Mouse (Mus musculus) adrenal gland, postnatal 10 days (tissue): ENCODE measurements around the gene Cmklr1. TPM values are rescaled to one million over a fixed set of nuclear protein-coding genes. Genes with fewer than 3 reads are reported as not detected.
"Not testable (repeated sequence)": the region's sequence is repeated elsewhere in the genome, so short reads cannot be mapped to it uniquely, and the experiment has no call there.

Experiments used
- DNase-seq: peaks from one replicate; pipeline ENCODE4 v3.0.0; 2021; ENCODE audit warnings: mixed read lengths
- total RNA-seq, 2 experiments: library from RNA; stranded (reverse); gene quantifications; 2 replicates each; pipeline ENCODE4 v1.2.3; 2021

Cmklr1 gene
- total RNA-seq, 2 experiments from 2014 or later = 9.7 to 11.7 TPM

DNA sequence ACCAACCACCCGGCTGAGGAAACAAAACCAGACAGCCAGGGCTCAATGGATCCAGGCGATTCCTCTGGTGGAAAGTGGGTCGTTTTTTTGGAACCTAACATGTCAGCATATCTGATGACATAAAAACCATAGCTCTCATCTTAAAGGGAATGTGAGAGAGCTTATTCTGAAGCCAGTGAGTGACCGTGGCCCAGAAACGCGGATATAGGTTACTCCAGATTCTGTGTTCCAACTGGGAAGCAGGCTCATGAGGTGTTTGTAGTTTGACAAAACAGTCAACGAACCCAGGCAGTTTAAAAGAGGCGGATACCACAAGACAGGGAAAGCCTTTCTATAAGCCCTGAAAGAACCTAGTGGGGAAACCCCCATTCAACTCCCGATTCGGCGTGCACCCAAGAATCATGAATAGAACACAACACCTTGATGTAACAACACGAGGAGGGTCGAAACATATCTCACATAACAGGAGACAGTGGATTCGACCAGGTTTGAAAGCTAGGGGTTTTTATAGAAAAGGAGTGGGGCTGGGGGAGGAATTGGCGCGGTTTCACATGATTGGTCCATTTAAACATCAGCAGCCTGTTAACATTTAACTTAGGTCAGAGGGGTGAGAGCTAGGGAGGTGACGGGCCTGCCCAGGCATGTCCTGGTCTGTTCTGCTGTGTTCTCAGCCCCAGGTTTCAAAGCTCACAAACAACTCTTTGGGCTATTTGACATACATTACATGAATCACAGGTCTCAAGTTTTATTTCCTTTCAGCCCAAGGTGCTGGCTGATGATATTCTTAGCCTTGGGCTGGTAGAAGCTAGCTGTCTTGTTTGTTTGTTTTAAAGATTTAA lies 64.4 kb downstream of the Cmklr1 start:
- DNase-seq = not testable (repeated sequence)

DNA sequence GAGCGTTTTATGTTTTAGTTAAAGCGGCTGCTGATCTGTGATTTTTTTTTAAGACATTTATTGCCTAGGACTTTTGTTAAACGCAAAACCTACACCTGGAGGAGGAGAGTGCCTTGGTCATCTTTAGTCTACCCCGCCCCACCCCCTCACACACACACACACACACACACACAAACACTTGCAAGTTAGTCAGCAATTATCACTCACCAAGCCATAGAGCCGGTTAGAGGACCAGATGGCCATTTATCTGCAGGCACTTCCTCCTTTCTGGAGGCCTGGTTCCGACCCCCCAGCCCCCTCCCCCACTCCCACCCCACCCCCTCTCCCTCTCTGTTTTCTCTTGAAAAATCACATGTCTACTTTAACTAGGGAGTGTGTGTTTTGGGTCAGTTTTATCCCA lies 65.8 kb downstream of the Cmklr1 start:
- DNase-seq = no peak

DNA sequence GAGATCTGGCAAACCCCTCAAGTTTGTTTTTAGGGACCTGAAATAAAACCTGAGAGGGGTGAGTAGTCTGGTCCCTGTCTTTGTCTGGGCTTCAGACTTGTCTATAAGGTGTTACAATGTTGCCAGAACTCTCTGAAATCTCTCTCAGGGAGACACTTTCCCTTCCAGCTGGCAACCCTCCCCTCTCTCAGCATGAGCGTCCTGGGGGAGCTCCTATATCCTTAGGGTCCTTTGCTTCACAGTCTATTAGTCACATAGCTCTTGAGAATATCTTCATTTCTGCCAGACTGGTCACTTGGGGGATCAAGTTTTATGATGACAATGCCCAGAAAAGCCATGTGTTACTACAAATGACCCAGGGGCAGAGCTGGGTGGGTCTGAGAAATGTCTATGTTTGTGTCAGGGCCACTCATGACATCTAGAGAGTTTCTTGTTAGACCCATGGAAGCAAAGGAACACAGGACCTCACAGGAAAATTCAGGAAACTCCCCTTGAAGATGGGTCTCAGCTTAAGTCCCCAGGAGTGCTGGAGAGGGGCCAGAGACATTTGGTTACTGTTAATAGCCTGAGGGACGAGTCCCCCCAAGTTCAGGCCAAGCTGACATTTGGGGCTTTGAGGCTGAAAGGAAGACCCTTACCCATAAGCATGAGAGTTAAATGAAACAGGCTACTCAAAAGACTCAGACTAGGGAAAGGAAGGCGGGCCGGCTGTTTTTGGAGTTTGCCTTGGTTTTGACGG lies 66.6 kb downstream of the Cmklr1 start:
- no peak for DNase-seq

- DNase-seq = no peak
Observed at GRCm38 (mm10) chr5:113580801-113581200, 69.4 kb downstream of the Cmklr1 start.

DNA sequence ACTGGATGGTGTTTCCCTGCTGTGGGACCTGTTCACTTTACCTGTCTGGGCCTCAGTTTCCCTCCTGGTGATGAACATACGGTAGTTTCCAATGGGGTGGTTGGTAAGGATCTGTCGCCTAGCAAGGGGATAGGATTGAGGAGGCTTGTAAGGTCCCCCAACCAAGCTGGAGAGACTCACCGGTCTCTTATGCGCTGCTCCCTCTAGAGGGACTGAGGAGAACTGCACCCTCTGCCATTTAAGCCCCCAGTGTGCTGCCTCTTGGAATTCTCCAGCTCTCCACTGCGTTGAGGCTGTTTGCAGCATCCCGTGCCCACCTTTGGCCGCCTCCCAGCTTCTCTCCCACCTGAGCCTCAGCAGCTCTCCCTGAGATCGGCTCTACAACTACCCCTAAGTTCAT lies 70.0 kb downstream of the Cmklr1 start:
- DNase-seq = no peak

GRCm38 (mm10) chr5:113579128-113579527 lies 71.1 kb downstream of the Cmklr1 start:
- no peak for DNase-seq

DNA sequence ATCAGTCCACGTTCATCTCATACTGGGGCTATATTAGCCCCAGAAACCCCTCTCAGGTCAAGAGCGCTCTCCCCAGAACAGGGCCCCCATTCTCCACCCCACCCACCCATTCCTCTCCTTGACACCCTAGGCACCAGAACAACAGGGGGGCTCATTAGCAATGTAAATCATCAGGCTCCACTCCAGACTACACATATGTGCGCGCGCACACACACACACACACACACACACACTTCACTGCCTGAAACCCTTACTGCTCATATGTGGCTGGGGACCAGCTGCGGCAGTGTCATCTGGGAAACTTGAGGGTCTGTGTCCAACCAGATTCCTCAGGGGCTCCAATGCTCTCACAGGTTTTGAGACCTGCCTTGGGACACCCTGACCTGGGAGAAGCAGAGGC lies 71.8 kb downstream of the Cmklr1 start:
- DNase-seq = no peak

- DNase-seq = no peak
Observed at GRCm38 (mm10) chr5:113577555-113577954, 72.7 kb downstream of the Cmklr1 start.

DNA sequence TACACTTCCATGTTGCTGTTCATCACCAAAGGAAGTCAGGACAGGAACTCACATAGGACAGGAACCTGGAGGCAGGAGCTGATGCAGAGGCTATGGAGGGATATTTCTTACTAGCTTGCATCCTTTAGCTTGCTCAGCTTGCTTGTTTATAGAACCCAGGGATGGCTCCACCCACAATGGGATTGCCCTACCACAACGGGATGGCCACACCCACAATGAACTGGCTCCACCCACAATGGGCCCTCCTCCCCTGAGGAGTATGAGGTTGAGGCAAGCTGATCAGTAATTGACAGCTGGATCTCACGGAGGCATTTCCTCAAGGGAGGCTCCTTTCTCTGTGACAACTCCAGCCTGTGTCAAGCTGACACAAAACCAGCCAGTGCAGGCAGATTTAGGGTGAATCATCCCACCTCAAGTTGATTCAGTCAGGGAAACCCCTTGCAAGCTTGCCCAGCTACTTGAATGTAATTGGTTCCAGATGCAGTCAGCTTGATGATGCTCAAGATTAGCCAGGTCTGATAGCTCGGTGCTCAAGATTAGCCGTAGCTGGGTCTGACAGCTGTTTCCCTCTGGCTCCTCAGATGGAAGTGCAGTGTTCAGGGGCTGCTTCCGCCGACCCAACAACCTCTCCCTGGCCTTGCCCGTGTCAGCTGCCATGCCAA lies 80.0 kb downstream of the Cmklr1 start:
- DNase-seq = no peak

- no peak for DNase-seq
Observed at GRCm38 (mm10) chr5:113565858-113566257, 84.4 kb downstream of the Cmklr1 start.

DNA sequence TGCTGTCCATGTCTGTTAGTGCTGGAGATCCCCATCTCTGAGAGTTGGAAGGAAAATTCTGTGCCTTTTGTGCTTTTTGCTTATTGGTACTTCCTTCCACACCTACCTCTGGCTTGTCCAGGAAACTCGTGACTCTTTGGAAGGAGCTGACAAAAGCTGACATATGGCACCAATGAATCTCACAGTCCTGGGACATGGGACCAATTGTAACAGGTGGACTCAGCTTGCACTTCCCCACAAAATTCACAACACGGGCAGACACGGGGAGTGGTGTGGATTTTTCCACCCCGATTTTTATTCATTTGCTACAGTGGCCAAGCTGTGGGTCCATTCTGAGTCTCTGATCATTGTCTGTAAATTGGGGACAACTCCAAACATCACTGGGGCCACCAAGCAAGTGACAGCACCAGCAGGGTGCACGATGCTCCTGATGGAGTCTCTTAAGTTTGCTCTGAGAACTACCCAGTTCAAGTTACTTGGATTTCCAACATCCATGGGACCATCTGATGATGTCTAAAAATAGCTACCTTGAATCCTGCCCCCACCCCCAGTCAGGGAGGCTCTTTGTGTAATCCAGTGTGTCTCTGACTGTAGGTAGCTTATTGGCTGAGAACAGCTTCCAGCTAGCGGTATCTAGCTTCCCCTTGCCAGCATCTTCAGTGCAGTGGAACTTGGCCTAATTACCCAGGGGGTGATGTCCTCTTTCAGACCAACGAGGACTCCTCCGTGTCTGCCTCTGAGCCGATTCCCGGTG lies 84.9 kb downstream of the Cmklr1 start:
- no peak for DNase-seq

DNA sequence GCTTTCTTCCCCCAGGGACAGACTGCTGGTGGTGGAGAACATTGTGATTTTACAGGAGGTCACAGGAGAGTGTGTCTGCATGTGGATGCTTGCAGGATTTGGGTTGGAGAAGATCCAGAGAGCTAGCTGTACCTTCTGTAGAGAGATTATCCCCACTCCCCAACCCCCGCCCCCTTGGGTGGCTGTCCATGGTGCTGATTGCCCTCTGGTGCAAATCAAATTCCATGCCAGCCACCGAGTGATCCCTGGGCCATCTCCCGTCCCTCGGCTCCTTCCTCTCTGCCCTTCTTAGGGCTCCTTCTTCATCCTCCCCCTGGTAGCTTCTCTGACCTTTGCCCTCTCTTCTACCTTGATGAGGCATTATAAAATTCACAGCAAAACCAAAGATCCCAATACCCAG lies 85.8 kb downstream of the Cmklr1 start:
- DNase-seq = peak; percentile 23

Other genes with a start within 250 kb of the Cmklr1 start
- 1 to 10 TPM; 6.5 to 6.7 TPM for gene Wscd2, start 160.1 kb downstream of the Cmklr1 start, total RNA-seq
- gene 1700069L16Rik, start 74.3 kb upstream of the Cmklr1 start, total RNA-seq = not detected
- 1 to 10 TPM; 7.3 to 7.7 TPM for gene Ficd, start 85.4 kb upstream of the Cmklr1 start, total RNA-seq
- 10 to 100 TPM; 26.3 to 31.3 TPM for gene Sart3, start 122.1 kb upstream of the Cmklr1 start, total RNA-seq
- 100 to 1,000 TPM; 344 to 362 TPM for gene Iscu, start 122.3 kb upstream of the Cmklr1 start, total RNA-seq
- gene Tmem119, start 150.1 kb upstream of the Cmklr1 start, total RNA-seq = 10 to 100 TPM; 14.0 to 18.0 TPM
- 1 to 10 TPM; 6.6 to 6.9 TPM for gene Selplg, start 182.2 kb upstream of the Cmklr1 start, total RNA-seq